Mouse (Mus musculus): Measurements from ENCODE around the gene Als2cl. TPM values are rescaled to one million over a fixed set of nuclear protein-coding genes. Genes with fewer than 3 reads are reported as not detected.

The Als2cl gene
- polyA plus RNA-seq, 1 experiment from 2014 or later: 4.6 TPM

DNA sequence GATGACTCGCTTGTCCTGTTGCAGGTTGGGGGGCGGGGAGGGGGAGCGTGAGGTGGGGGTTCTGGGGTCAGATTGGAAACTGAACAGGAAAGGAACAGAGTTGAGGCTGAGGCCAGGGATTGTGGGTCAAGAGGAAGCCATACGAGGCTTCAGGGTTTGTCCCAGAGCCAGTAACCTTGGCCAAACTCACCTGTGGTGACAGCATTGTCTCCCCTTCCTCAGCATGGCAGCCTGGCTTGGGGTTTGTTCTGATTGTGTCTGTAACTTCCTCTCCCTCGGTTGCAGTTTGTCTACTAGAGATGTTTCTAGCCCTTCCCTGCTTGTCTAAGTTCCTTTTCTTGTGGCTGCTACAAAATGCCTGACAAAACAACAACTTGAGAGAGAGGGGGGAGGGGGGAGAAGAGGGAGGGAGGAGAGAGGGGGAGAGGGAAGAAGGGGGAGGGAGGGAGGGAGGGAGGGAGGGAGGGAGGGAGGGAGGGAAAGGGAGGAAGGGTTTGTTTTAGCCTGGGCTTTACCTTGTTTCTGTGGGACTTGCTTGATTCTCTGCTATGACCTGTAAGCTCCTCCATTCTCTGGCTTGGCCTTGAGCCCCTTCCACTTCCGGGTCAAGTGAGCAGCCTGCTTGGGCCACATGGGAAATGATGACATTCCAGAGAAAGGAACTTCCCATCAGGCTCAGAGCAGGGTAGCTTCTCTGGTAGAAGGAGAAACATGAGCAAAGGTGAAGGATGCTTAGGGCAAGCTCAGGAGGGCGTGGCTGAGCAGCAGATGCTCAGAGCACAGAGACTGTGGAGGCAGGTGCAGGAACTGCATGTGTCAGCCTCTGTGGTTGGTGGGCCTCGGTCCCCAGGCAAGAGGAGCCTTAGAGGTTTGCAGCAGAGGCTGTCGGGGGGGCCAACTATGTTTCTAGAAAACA, 8.0 kb downstream of the Als2cl start:
- no peaks in the 10 kb centered on the region for H3K27me3 ChIP-seq
- WGBS: 60% methylated on average over 9 of the region's 9 CpGs
- no peak for ATAC-seq (ENCODE audit: insufficient number of reproducible peaks, insufficient read depth, low FRiP score, low TSS enrichment, low read depth)
- no peak overlapping the region for H3K9ac ChIP-seq
- H3K9me3 ChIP-seq: no peaks in the 10 kb centered on the region
- H3K4me1 ChIP-seq: peaks cover 5% of the 10 kb centered on the region; the same call in 1 of the 2 replicates
- H3K4me3 ChIP-seq: no peak overlapping the region
- H3K36me3 ChIP-seq: no peaks in the 10 kb centered on the region
- no peak overlapping the region for H3K4me2 ChIP-seq
- no peak overlapping the region for H3K27ac ChIP-seq

DNA sequence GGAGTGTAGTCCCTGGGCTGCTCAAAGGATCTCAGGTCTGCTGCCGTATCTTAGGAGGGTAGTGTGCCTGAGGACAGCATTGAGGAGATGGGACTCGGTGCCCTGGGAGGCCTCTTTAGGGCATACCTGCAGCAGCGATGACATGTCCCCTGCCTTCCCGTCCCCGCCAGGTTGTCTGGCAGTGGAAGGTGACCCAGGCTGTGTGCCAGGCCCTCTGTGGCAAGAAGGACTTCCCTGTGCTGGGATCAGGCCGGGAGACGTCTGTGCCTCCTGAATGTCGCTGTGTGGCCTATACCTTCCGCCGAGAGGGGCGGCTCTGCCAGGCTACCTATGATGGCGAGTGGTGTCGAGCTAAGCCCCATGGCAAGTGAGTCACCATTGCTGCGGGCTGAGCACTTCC, 9.3 kb downstream of the Als2cl start:
- Histone ChIP-seq H3K4me3 (no peak overlapping the region), H3K4me1 (peaks cover 5% of the 10 kb centered on the region; the same call in 1 of the 2 replicates), H3K9me3 (no peaks in the 10 kb centered on the region), H3K27me3 (no peaks in the 10 kb centered on the region), H3K9ac (no peak overlapping the region), H3K27ac (no peak overlapping the region), H3K36me3 (no peaks in the 10 kb centered on the region), H3K4me2 (no peak overlapping the region)
- no peak for ATAC-seq (ENCODE audit: insufficient number of reproducible peaks, insufficient read depth, low FRiP score, low TSS enrichment, low read depth)
- WGBS: 90% methylated on average over 14 of the region's 14 CpGs

DNA sequence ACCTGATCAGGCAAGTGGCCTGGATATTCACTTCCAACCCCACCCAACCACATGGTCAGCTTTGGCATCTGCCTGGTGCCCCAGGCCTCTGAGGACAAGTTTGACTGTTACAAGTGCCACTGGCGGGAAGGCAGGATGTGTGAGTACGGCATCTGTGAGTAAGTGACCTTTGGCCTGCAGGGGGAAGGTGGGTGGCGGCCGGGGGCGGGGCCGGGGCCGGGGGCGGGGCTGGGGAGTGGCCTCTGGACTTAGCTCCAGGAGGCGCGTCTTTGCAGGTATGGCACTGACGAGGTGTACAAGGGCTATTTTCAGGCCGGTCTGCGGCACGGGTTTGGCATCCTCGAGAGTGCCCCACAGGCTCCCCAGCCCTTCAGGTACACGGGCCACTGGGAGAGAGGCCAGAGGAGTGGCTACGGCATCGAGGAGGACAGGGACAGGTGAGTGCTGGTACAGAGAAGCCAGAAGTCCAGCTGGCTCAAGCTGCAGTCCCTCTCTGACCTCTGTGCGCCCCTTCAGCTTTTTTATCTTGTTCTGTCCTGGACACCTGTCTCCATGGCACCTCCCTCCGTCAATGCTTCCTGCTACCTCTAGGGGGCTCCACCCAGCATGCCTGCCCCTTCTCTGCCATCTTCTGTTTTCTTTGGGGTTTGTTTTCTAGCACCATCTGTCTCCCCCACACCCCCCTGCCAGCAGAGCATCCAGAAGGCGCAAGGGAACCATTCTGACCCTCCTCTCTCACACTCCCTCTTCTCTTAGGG, 10.5 kb downstream of the Als2cl start:
- no peak for ATAC-seq (ENCODE audit: insufficient number of reproducible peaks, insufficient read depth, low FRiP score, low TSS enrichment, low read depth)
- Histone ChIP-seq H3K9ac (no peak overlapping the region), H3K4me1 (peaks cover 5% of the 10 kb centered on the region; the same call in 1 of the 2 replicates), H3K27ac (no peak overlapping the region), H3K36me3 (no peaks in the 10 kb centered on the region), H3K9me3 (no peaks in the 10 kb centered on the region), H3K27me3 (no peaks in the 10 kb centered on the region; the same call in 1 of the 2 replicates), H3K4me3 (no peak overlapping the region), H3K4me2 (no peak overlapping the region)
- 9% methylated on average over 21 of the region's 21 CpGs for WGBS

DNA sequence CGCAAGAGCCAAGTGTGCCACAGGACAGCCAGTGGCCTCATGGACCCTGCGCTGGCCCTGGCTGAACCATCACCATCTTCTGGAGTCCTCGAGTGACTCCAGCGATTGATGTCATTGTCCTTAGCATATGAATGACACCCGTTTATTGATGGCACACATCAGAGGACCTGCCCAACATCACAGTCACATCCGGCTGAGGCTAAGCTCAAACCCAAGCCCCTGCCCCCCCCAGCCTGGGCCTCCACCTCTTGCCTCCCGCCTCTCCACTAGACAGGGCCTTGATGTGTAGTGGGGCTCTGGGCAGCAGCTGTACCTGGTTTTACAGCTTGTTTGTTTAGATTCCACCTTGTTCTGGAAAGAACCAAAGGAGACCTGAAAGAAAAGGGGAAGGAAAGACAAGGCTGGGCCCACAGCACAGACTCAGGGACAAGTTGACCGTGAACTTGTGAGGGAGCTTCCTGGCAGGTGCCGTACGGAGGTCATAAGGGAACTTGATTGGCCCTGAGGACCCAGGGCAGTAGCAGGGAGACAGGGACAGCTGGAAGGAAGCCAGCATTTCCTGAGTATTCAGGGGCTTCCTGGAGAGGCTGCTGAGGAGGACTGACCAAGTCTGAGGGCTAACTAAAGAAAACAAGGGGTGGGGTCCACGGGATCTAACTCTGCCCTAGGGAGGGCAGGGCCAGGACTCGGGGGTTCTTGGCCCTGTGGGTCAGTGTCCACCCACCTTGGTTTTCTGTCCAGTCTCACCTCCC, 11.6 kb downstream of the Als2cl start:
- no peak for ATAC-seq (ENCODE audit: insufficient number of reproducible peaks, insufficient read depth, low FRiP score, low TSS enrichment, low read depth)
- Histone ChIP-seq H3K27ac (no peak overlapping the region), H3K27me3 (no peaks in the 10 kb centered on the region; the same call in 1 of the 2 replicates), H3K4me3 (no peak overlapping the region), H3K9me3 (no peaks in the 10 kb centered on the region), H3K36me3 (no peaks in the 10 kb centered on the region), H3K9ac (no peak overlapping the region), H3K4me2 (no peak overlapping the region), H3K4me1 (peaks cover 9% of the 10 kb centered on the region; the same call in 1 of the 2 replicates)
- WGBS: 82% methylated on average over 12 of the region's 12 CpGs

DNA sequence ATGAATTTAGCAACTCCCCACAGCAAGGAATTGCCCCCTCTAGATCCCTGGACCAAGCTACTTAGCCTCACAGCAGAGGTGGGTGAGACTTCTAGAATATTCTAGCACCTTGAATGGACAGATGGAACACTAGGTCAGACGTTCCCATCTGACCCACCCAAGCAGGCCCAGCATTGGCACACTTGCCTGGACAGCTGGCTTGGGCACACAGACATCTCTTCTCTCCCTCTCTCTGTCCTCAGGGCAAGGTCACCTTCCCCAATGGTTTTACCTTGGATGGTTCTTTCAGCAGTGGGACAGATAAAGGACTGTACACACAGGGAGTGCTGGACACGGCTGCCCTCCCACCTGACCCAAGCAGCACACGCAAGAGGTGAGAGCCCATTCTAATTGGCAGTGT, 12.9 kb downstream of the Als2cl start:
- Histone ChIP-seq H3K9ac (no peak overlapping the region), H3K4me1 (peaks cover 15% of the 10 kb centered on the region; the same call in 1 of the 2 replicates), H3K4me2 (no peak overlapping the region), H3K36me3 (no peaks in the 10 kb centered on the region), H3K9me3 (no peaks in the 10 kb centered on the region), H3K4me3 (no peak overlapping the region), H3K27me3 (no peaks in the 10 kb centered on the region; the same call in 1 of the 2 replicates), H3K27ac (no peak overlapping the region)
- 89% methylated on average over 3 of the region's 3 CpGs for WGBS
- ATAC-seq (ENCODE audit: insufficient number of reproducible peaks, insufficient read depth, low FRiP score, low TSS enrichment, low read depth): no peak

DNA sequence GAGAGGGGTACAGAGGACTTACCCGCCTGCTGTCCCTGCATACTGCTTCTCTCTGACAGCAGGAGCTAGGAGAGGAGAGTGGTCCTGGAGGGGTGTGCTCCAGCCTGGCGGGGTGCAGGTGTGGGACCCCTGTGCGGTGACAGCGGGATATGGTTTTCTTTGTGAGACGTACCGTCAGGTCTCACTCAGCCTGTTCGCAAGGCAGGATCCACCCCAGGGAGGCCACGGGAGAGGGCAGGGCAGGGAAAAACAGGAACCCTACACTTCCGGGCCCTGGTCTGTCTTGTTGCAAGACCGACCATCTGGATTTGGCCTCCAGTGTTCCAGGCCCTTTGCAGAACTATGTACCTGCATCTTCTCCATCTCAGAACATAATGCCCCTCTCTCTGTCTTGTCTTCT, 13.8 kb downstream of the Als2cl start:
- no peaks in the 10 kb centered on the region for H3K36me3 ChIP-seq
- 67% methylated on average over 10 of the region's 10 CpGs for WGBS
- H3K27ac ChIP-seq: no peak overlapping the region
- no peak overlapping the region for H3K4me2 ChIP-seq
- H3K27me3 ChIP-seq: no peaks in the 10 kb centered on the region; the same call in 1 of the 2 replicates
- ATAC-seq (ENCODE audit: insufficient number of reproducible peaks, insufficient read depth, low FRiP score, low TSS enrichment, low read depth): no peak
- no peak overlapping the region for H3K9ac ChIP-seq
- no peaks in the 10 kb centered on the region for H3K9me3 ChIP-seq
- H3K4me1 ChIP-seq: peaks cover 15% of the 10 kb centered on the region; the same call in 1 of the 2 replicates
- H3K4me3 ChIP-seq: no peak overlapping the region

DNA sequence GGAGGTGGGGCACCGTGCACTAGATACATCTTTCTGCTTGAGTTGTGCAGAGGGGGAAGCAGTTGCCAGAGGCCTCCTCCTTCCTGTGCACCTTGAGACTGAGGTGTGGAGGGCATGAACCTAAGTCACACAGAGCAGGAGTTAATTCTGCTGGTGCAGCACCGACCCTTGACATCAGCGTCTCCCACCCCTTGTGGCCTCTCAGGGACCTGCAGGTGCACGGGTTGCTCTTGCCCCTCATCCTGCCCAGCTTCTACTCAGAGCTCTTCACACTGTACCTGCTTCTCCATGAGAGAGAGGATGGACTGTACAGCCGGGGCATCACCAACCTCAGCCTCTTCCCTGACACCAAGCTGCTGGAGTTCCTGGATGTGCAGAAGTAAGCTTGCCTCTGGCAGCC, 15.8 kb downstream of the Als2cl start:
- no peak overlapping the region for H3K27ac ChIP-seq
- no peak overlapping the region for H3K9ac ChIP-seq
- peaks cover 10% of the 10 kb centered on the region; the same call in 1 of the 2 replicates for H3K4me1 ChIP-seq
- no peaks in the 10 kb centered on the region for H3K36me3 ChIP-seq
- H3K4me2 ChIP-seq: no peak overlapping the region
- H3K27me3 ChIP-seq: no peaks in the 10 kb centered on the region; the same call in 1 of the 2 replicates
- no peaks in the 10 kb centered on the region for H3K9me3 ChIP-seq
- H3K4me3 ChIP-seq: no peak overlapping the region
- WGBS: 52% methylated on average over 5 of the region's 5 CpGs
- ATAC-seq (ENCODE audit: insufficient number of reproducible peaks, insufficient read depth, low FRiP score, low TSS enrichment, low read depth): no peak

DNA sequence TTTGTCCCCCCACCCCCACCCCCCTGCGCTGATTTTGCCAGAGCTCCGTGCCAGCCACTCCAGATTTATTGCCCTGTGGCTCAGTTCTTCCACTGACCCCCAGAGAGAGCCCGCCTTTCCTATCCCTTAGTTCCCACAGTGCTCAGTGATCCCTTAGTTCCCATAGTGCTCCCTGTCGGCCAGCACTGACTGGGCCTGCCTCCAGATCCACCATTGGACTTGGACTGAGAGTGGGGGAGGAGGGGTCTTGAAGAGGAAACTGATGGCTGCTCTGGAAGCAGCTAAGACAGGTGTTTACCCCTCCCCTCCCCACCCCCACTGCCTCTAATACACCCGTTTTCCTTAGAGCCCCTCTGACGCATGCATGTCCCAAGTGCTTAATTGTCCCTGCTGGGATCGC, 16.3 kb downstream of the Als2cl start:
- H3K9me3 ChIP-seq: no peaks in the 10 kb centered on the region
- no peaks in the 10 kb centered on the region; the same call in 1 of the 2 replicates for H3K27me3 ChIP-seq
- H3K27ac ChIP-seq: no peak overlapping the region
- H3K9ac ChIP-seq: no peak overlapping the region
- WGBS: 16% methylated on average over 7 of the region's 7 CpGs
- no peak for ATAC-seq (ENCODE audit: insufficient number of reproducible peaks, insufficient read depth, low FRiP score, low TSS enrichment, low read depth)
- H3K4me1 ChIP-seq: peaks cover 10% of the 10 kb centered on the region; the same call in 1 of the 2 replicates
- no peaks in the 10 kb centered on the region for H3K36me3 ChIP-seq
- H3K4me3 ChIP-seq: no peak overlapping the region
- H3K4me2 ChIP-seq: peak overlapping the region; percentile 40

DNA sequence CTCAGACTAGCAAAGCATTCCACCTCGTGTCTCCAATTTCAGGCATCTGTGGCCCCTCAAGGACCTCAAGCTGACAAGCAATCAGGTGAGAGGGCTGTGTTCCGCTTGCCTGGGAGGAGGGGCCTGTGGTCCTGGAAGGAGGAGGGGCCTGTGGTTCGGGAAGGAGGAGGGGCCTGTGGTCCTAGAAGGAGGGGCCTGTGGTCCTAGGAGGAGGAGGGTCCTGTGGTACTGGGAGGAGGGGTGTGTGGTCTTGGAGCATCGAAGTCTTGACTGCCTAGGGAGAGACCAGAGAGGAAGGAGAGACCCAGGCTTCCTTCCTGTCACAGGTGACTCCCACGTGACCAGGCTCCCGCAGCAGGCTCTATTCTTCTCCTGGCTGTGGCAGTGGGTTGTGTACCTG, 16.9 kb downstream of the Als2cl start:
- 1% methylated on average over 6 of the region's 6 CpGs for WGBS

DNA sequence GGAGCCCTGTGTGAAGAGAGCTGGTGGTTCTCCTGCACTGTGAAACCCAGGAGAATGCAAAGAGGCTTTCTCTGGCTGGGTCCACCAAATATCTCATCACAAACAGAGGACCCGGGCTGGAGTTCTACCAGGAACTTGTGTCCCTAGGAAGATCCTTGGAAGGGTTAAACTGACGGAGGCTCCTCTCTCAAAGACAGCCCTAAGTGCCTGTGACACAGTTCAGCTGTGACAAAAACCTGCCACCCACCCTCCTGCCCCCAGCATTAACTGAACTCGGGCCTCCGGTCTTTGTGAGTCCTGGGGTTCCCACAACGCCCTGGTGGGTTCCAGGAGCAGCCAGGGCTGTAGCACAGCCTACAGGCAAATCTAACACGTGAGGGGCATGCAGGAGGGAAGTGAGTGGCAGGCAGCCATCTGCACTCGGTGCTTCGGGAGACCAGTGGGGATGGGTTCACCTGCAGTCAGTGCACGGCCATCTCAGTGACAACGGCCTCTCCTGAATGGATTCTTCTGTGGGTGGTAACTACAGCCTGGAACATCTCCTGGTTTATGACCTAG, 19.9 kb downstream of the Als2cl start:
- no peak for ATAC-seq (ENCODE audit: insufficient number of reproducible peaks, insufficient read depth, low FRiP score, low TSS enrichment, low read depth)
- WGBS: 61% methylated on average over 10 of the region's 10 CpGs
- Histone ChIP-seq H3K9ac (no peak overlapping the region), H3K4me2 (no peak overlapping the region), H3K4me1 (peaks cover 10% of the 10 kb centered on the region; the same call in 1 of the 2 replicates), H3K36me3 (no peaks in the 10 kb centered on the region), H3K4me3 (no peak overlapping the region), H3K9me3 (no peaks in the 10 kb centered on the region), H3K27ac (no peak overlapping the region), H3K27me3 (no peaks in the 10 kb centered on the region; the same call in 1 of the 2 replicates)

More for the DNA sequence above, 16.9 kb downstream of the Als2cl start:
- Histone ChIP-seq H3K4me2 (peak overlapping the region; percentile 40), H3K27ac (no peak overlapping the region), H3K27me3 (no peaks in the 10 kb centered on the region; the same call in 1 of the 2 replicates), H3K9ac (no peak overlapping the region), H3K4me1 (peaks cover 10% of the 10 kb centered on the region; the same call in 1 of the 2 replicates), H3K9me3 (no peaks in the 10 kb centered on the region), H3K36me3 (no peaks in the 10 kb centered on the region), H3K4me3 (no peak overlapping the region)
- ATAC-seq (ENCODE audit: insufficient number of reproducible peaks, insufficient read depth, low FRiP score, low TSS enrichment, low read depth): peak; percentile 6; the same call in 1 of the 2 replicates

DNA sequence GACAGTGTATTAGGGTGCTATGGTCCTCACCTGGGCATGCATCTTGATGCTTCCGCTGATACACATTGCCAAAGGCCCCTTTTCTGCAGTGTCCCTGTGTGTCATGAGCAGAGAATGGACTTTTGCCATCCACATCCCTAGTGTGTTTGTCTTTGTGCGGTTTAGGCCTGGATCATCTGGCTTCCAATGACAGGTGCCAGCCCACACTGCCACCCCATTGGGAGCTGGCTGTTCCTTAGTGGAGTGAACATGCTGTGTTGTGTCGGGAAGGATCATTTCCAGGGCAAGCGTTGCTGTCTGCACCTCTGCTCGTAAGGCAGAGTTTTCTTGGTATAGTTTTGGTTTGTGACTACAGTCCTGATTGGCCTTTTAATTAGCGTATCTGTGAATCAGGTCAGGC, 21.5 kb downstream of the Als2cl start:
- 79% methylated on average over 6 of the region's 6 CpGs for WGBS
- Histone ChIP-seq H3K27me3 (no peaks in the 10 kb centered on the region; the same call in 1 of the 2 replicates), H3K4me3 (no peak overlapping the region), H3K9me3 (no peaks in the 10 kb centered on the region), H3K4me1 (peaks cover 7% of the 10 kb centered on the region; the same call in 1 of the 2 replicates), H3K4me2 (no peak overlapping the region), H3K27ac (no peak overlapping the region), H3K9ac (no peak overlapping the region), H3K36me3 (no peaks in the 10 kb centered on the region)
- ATAC-seq (ENCODE audit: insufficient number of reproducible peaks, insufficient read depth, low FRiP score, low TSS enrichment, low read depth): no peak

Data from embryonic facial prominence, embryonic 13.5 days (tissue).